Mouse (Mus musculus): ENCODE measurements around the gene Mettl23.

DNA sequence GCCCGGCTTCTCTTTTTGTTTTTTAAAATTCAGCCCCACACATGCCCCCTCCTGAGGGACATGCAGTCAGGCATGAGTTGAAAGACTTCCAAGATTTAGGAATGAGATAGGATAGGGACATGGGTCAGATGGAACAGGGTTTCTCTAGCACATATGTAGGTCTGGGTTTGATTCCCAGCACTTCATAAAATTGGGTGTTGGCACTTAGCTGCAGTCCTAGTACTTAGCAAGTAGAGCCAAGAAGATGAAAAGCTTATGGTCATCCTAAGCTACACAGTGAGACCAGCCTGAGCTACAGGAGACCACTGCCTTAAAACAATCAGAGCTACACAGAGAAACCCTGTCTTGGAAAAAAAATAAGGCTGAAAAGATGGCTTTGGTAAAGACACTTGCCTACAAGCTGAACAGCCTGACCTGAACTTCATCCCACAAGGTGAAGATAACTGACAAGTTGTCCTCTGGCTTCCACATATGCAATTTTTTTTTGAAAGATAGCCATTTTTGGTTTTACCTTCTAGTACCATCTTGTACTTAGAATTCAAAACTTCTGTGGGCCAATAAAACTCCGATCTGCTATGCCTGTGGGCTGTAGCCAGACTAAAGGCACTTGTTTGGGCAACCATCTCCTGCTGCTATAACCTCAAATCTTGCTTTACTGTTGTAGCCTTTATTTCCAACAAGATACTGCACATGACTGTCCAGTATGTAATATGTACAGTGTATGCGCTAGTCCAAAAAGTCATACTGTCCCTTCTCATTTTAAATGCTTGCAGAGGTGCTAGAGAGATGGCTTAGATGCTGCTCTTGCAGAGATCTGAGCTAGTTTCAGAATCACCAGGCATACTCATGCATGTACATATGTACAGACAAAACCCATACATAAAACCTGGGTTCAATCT is 4.4 kb downstream of the Mettl23 start:
- TF ChIP-seq CTCF (IDR thresholded peaks at IDR 0.05; ENCODE audit: low read depth, low read length) (no peak), POLR2A (IDR thresholded peaks at IDR 0.05; ENCODE audit: extremely low read depth, insufficient read depth, low read length) (no peak)
